Mouse (Mus musculus) thymus, postnatal 4 days (tissue): ENCODE data around the gene Kcnk16.
A peak's percentile ranks its signal among the peaks of the same experiment; 100 is the strongest.

Experiments
- DNase-seq: peaks from one replicate; pipeline ENCODE4 v3.0.0; 2021

Gene Kcnk16

GRCm38 (mm10) chr14:20230063-20230491 lies 38.9 kb downstream of the Kcnk16 start:
- no peak for DNase-seq

- DNase-seq: no peak
Observed at GRCm38 (mm10) chr14:20229437-20229836, 39.6 kb downstream of the Kcnk16 start.

- DNase-seq: no peak
Observed at GRCm38 (mm10) chr14:20228336-20228735, 40.7 kb downstream of the Kcnk16 start.

GRCm38 (mm10) chr14:20226982-20227381 lies 42.0 kb downstream of the Kcnk16 start:
- DNase-seq: no peak

- no peak for DNase-seq
Observed at GRCm38 (mm10) chr14:20226488-20226887, 42.5 kb downstream of the Kcnk16 start.

- DNase-seq: no peak
Observed at GRCm38 (mm10) chr14:20225525-20225924, 43.5 kb downstream of the Kcnk16 start.

GRCm38 (mm10) chr14:20224576-20225218 lies 44.3 kb downstream of the Kcnk16 start:
- DNase-seq: no peak

GRCm38 (mm10) chr14:20224163-20224562 lies 44.8 kb downstream of the Kcnk16 start:
- no peak for DNase-seq

GRCm38 (mm10) chr14:20223253-20223652 lies 45.7 kb downstream of the Kcnk16 start:
- DNase-seq: no peak

GRCm38 (mm10) chr14:20221083-20221482 lies 47.9 kb downstream of the Kcnk16 start:
- DNase-seq: no peak

GRCm38 (mm10) chr14:20219849-20220248 lies 49.1 kb downstream of the Kcnk16 start:
- DNase-seq: no peak

GRCm38 (mm10) chr14:20217299-20217864 lies 51.6 kb downstream of the Kcnk16 start:
- DNase-seq: no peak

GRCm38 (mm10) chr14:20216561-20217298 lies 52.3 kb downstream of the Kcnk16 start:
- DNase-seq: no peak

GRCm38 (mm10) chr14:20215826-20216225 lies 53.2 kb downstream of the Kcnk16 start:
- peak; percentile 28 for DNase-seq

- DNase-seq: no peak
Observed at GRCm38 (mm10) chr14:20214125-20214524, 54.9 kb downstream of the Kcnk16 start.

- no peak for DNase-seq
Observed at GRCm38 (mm10) chr14:20211754-20212601, 57.0 kb downstream of the Kcnk16 start.
